Mouse (Mus musculus) kidney, postnatal 14 days (tissue): ENCODE data around the gene Chn1.
"Not testable (repeated sequence)": the region's sequence is repeated elsewhere in the genome, so short reads cannot be mapped to it uniquely, and the experiment has no call there.

Experiments used
- DNase-seq: peaks from one replicate; pipeline ENCODE4 v3.0.0; 2022; ENCODE audit warnings: mixed read lengths

Chn1 gene

GRCm38 (mm10) chr2:73774786-73775682 is at the start of gene Chn1:
Gene Chn1 (minus strand): TSS chr2:73775346.
- peak; percentile 77 for DNase-seq

- DNase-seq = no peak
Measured at GRCm38 (mm10) chr2:73818742-73819141, 43.6 kb upstream of the Chn1 start.

GRCm38 (mm10) chr2:73807609-73808008 is 32.5 kb upstream of the Chn1 start:
- no peak for DNase-seq

- DNase-seq = not testable (repeated sequence)
Measured at GRCm38 (mm10) chr2:73800127-73800526, 25.0 kb upstream of the Chn1 start.

- DNase-seq = no peak
Measured at GRCm38 (mm10) chr2:73798786-73799185, 23.6 kb upstream of the Chn1 start.

- no peak for DNase-seq
Measured at GRCm38 (mm10) chr2:73798136-73798535, 23.0 kb upstream of the Chn1 start.

GRCm38 (mm10) chr2:73791846-73792630 is 16.9 kb upstream of the Chn1 start:
- DNase-seq = no peak

GRCm38 (mm10) chr2:73790332-73790731 is 15.2 kb upstream of the Chn1 start:
- no peak for DNase-seq

GRCm38 (mm10) chr2:73788395-73788794 is 13.2 kb upstream of the Chn1 start:
- no peak for DNase-seq

GRCm38 (mm10) chr2:73782371-73782905 is 7.3 kb upstream of the Chn1 start:
- DNase-seq = no peak

- DNase-seq = no peak
Measured at GRCm38 (mm10) chr2:73780321-73781010, 5.3 kb upstream of the Chn1 start.

GRCm38 (mm10) chr2:73779796-73780195 is 4.7 kb upstream of the Chn1 start:
- DNase-seq = no peak

- no peak for DNase-seq
Measured at GRCm38 (mm10) chr2:73779016-73779595, 4.0 kb upstream of the Chn1 start.

GRCm38 (mm10) chr2:73776936-73777335 is 1.8 kb upstream of the Chn1 start:
- no peak for DNase-seq

GRCm38 (mm10) chr2:73775683-73776310 is 651 bp upstream of the Chn1 start:
- DNase-seq = no peak

- DNase-seq = no peak
Measured at GRCm38 (mm10) chr2:73772945-73773344, 2.2 kb downstream of the Chn1 start.

GRCm38 (mm10) chr2:73768669-73769068 is 6.5 kb downstream of the Chn1 start:
- DNase-seq = no peak

- DNase-seq = no peak
Measured at GRCm38 (mm10) chr2:73763541-73763940, 11.6 kb downstream of the Chn1 start.

- DNase-seq = no peak
Measured at GRCm38 (mm10) chr2:73759899-73760298, 15.2 kb downstream of the Chn1 start.

- DNase-seq = no peak
Measured at GRCm38 (mm10) chr2:73759027-73759426, 16.1 kb downstream of the Chn1 start.

GRCm38 (mm10) chr2:73747297-73747696 is 27.8 kb downstream of the Chn1 start:
- no peak for DNase-seq

GRCm38 (mm10) chr2:73746375-73746770 is 28.8 kb downstream of the Chn1 start:
- DNase-seq = no peak
